Mouse (Mus musculus) lung, adult 2 months (tissue): Measurements from ENCODE around the gene Unc5b.

Experiments used
- CTCF ChIP-seq: fragments of 200-500 bp; IDR thresholded peaks from 2 replicates; pipeline ENCODE4 v1.5.1; 2011; ENCODE audit warnings: mild to moderate bottlenecking, low read length, control low read depth; ENCODE audit not compliant: insufficient read depth
- POLR2A ChIP-seq: fragments of 200-500 bp; IDR thresholded peaks from 2 replicates; pipeline ENCODE4 v1.6.1; 2011; ENCODE audit warnings: low read depth, mild to moderate bottlenecking, control low read depth, low read length, borderline replicate concordance; ENCODE audit errors: extremely low read depth

GRCm38 (mm10) chr10:60800295-60801167, 30.9 kb downstream of the Unc5b start:
- TF ChIP-seq CTCF (no peak), POLR2A (no peak)
